Mouse (Mus musculus) heart, embryonic 14.5 days (tissue): ENCODE results near the gene Mfsd4b5. TPM values are rescaled to one million over a fixed set of nuclear protein-coding genes. Genes with fewer than 3 reads are reported as not detected.

ENCODE experiments used
- ATAC-seq: fragments of 200-750 bp; cut with Nextera tagmentation; 2 replicates; pipeline ENCODE4 v1.8.0; 2017; ENCODE audit warnings: low read depth, moderate TSS enrichment; ENCODE audit not compliant: insufficient number of reproducible peaks, insufficient read depth, low FRiP score
- H3K27ac ChIP-seq, 2 experiments: fragments of 200-500 bp in 1 of 2; fragments of 300-500 bp in 1 of 2; sonication (generic) in 1 of 2; replicated peaks in 1 of 2; 2 replicates each; pipeline ENCODE4 v1.5.1; 2012 to 2014; ENCODE audit warnings: low read depth in 2 of 2, low read length in 2 of 2, control low read depth in 1 of 2, mild to moderate bottlenecking in 1 of 2, mixed read lengths in 1 of 2; ENCODE audit not compliant: control insufficient read depth in 1 of 2, insufficient read depth in 1 of 2
- H3K27me3 ChIP-seq: fragments of 300-500 bp; sonication (generic); 2 replicates; pipeline ENCODE4 v1.6.1; 2014; ENCODE audit warnings: mild to moderate bottlenecking, low read length, control low read depth; ENCODE audit not compliant: control insufficient read depth, insufficient read depth
- H3K36me3 ChIP-seq: fragments of 300-500 bp; sonication (generic); 2 replicates; pipeline ENCODE4 v1.6.1; 2014; ENCODE audit warnings: mild to moderate bottlenecking, control low read depth, low read length, mixed read lengths; ENCODE audit not compliant: control insufficient read depth, insufficient read depth
- H3K4me1 ChIP-seq, 2 experiments: fragments of 200-500 bp in 1 of 2; fragments of 300-500 bp in 1 of 2; sonication (generic) in 1 of 2; 2 replicates each; pipeline ENCODE4 v1.6.1; 2012 to 2014; ENCODE audit warnings: low read length in 2 of 2, control low read depth in 1 of 2, mixed read lengths in 1 of 2; ENCODE audit not compliant: control insufficient read depth in 2 of 2, insufficient read depth in 2 of 2
- H3K4me2 ChIP-seq: fragments of 300-500 bp; sonication (generic); 2 replicates; pipeline ENCODE4 v1.6.1; 2014; ENCODE audit warnings: mild to moderate bottlenecking, low read length
- H3K4me3 ChIP-seq, 2 experiments: fragments of 200-500 bp in 1 of 2; fragments of 300-500 bp in 1 of 2; sonication (generic) in 1 of 2; 2 replicates each; pipeline ENCODE4 v1.5.1; 2012 to 2014; ENCODE audit warnings: low read length in 2 of 2, mild to moderate bottlenecking in 2 of 2, control low read depth in 1 of 2, low read depth in 1 of 2, moderate library complexity in 1 of 2; ENCODE audit not compliant: control insufficient read depth in 1 of 2, insufficient read depth in 1 of 2
- H3K9ac ChIP-seq: fragments of 300-500 bp; sonication (generic); 2 replicates; pipeline ENCODE4 v1.6.1; 2014; ENCODE audit warnings: mild to moderate bottlenecking, low read length
- H3K9me3 ChIP-seq: fragments of 300-500 bp; sonication (generic); 2 replicates; pipeline ENCODE4 v1.6.1; 2016; ENCODE audit warnings: low read length, control low read depth; ENCODE audit not compliant: control insufficient read depth
- WGBS: fragments of 180-500 bp; shearing (Covaris S2); extraction: QIAGEN DNeasy Blood & Tissue Kit; methylation state at CpG from one replicate; pipeline ENCODE4 v1.1.7; 2014; 5-methylcytosine and 5-hydroxymethylcytosine counted together
- polyA plus RNA-seq: library from polyadenylated mRNA; unstranded; fragments of >200 nt; fragmentation: Nextera tagmentation; extraction: Ambion mirVana; gene quantifications from 2 replicates; pipeline ENCODE4 v1.2.1, GENCODE M21; 2014

Gene Mfsd4b5
- polyA plus RNA-seq, 1 experiment from 2014 or later, result not detected

GRCm38 (mm10) chr10:40006963-40007362, 20.5 kb upstream of the Mfsd4b5 start:
- H3K4me1 ChIP-seq, result 0 out of 4 replicates have a peak, but pooled peaks cover 0 to 2% of the 10 kb centered on the region in 2 experiments
- no peak for ATAC-seq
- no peaks in the 10 kb centered on the region for H3K27me3 ChIP-seq
- H3K4me2 ChIP-seq, result no peak overlapping the region
- no peaks in the 10 kb centered on the region for H3K9me3 ChIP-seq
- H3K27ac ChIP-seq, result no peak overlapping the region
- no peak overlapping the region for H3K4me3 ChIP-seq
- WGBS, result 70% methylated on average over 10 of the region's 10 CpGs
- no peak overlapping the region for H3K9ac ChIP-seq
- H3K36me3 ChIP-seq, result no peaks in the 10 kb centered on the region

DNA sequence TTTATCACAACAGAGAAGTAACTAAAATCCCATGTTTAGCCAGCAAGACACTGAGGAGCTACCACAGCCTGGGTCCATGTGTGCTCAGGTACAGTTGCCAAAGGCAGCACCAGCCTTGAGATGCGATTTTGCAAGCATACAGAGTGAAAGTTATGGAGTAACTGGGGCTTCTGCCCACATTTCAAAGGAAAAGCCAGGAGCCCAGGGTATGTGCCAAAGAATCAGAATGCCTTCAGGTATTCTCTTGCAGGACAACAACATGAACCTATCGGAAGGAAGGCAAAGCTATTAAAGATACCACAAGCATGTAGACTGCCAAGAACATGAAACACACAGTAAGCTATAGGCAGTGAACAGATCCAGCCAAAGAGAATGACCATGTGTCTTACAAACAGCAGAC, 14.3 kb upstream of the Mfsd4b5 start:
- no peaks in the 10 kb centered on the region for H3K9me3 ChIP-seq
- no peaks in the 10 kb centered on the region for H3K36me3 ChIP-seq
- whole genome bisulfite sequencing, result 86% methylated on average over 2 of the region's 2 CpGs
- no peak overlapping the region for H3K4me2 ChIP-seq
- ATAC-seq, result no peak
- no peaks in the 10 kb centered on the region for H3K27me3 ChIP-seq
- no peak overlapping the region for H3K9ac ChIP-seq
- 0 out of 4 replicates have a peak, but pooled peaks cover 0 to 1% of the 10 kb centered on the region in 2 experiments for H3K4me1 ChIP-seq
- no peak overlapping the region for H3K27ac ChIP-seq
- no peak overlapping the region for H3K4me3 ChIP-seq

DNA sequence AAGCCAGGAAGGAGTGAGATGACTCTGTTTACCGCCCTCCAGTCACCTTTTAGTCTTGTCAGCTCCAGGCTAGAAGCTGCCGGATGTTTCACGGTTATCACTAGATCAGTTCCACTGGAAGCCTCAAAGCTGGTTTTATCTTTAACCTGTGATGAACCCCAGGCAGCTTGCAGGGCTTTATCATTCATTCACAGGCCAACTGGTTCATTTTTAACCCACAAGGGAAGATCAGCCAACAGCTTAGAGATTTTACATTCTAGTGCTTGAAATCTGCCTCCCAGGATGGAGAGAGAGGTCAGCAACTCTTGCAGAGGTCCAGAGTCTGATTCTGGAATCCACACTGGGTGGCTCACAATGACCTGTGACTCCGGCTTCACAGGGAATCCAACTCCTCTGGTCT, 4.7 kb upstream of the Mfsd4b5 start:
- Histone ChIP-seq H3K4me3 (no peak overlapping the region), H3K4me2 (no peak overlapping the region), H3K9ac (no peak overlapping the region), H3K27ac (no peak overlapping the region), H3K27me3 (no peaks in the 10 kb centered on the region), H3K4me1 (0 out of 4 replicates have a peak, but pooled peaks cover 0 to 2% of the 10 kb centered on the region in 2 experiments), H3K9me3 (peaks cover 4% of the 10 kb centered on the region; the same call in 1 of the 2 replicates), H3K36me3 (no peaks in the 10 kb centered on the region)
- no peak for ATAC-seq
- 27% methylated on average over 4 of the region's 4 CpGs for WGBS

DNA sequence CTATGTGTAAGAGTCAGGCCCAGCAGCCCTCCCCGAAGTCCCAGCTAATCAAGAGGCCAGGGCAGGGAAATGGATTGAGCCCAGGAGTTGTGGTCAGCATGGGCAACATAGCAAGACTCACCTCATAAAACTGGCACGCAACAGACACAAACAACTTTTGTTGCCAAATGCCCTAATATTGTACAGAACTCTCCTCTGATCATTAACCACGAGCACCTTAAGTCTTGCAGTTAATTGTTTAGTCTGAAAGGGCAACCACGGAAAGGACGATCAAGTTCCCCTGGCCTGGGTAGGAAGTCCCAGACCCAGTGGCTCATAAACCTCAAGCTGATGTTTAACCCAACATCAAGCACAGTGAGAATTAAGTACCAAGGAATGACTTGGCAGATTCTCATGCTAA, 3.8 kb downstream of the Mfsd4b5 start:
- Histone ChIP-seq H3K9me3 (peaks cover 6% of the 10 kb centered on the region; the same call in 1 of the 2 replicates), H3K36me3 (no peaks in the 10 kb centered on the region), H3K4me3 (no peak overlapping the region), H3K4me2 (no peak overlapping the region), H3K27ac (no peak overlapping the region), H3K9ac (no peak overlapping the region), H3K4me1 (no peaks in the 10 kb centered on the region), H3K27me3 (no peaks in the 10 kb centered on the region)
- ATAC-seq, result no peak
- 71% methylated on average over 5 of the region's 5 CpGs for whole genome bisulfite sequencing

GRCm38 (mm10) chr10:39978231-39978630, 8.2 kb downstream of the Mfsd4b5 start:
- H3K9me3 ChIP-seq, result peaks cover 16% of the 10 kb centered on the region; the same call in 1 of the 2 replicates
- no peak overlapping the region for H3K4me2 ChIP-seq
- no peak overlapping the region for H3K9ac ChIP-seq
- no peaks in the 10 kb centered on the region for H3K4me1 ChIP-seq
- H3K4me3 ChIP-seq, result no peak overlapping the region
- H3K27me3 ChIP-seq, result no peaks in the 10 kb centered on the region
- 78% methylated on average over 1 of the region's 1 CpGs for WGBS
- no peak overlapping the region for H3K27ac ChIP-seq
- no peak for ATAC-seq
- no peaks in the 10 kb centered on the region for H3K36me3 ChIP-seq

GRCm38 (mm10) chr10:39977346-39977745, 9.1 kb downstream of the Mfsd4b5 start:
- H3K27me3 ChIP-seq, result no peaks in the 10 kb centered on the region
- no peak overlapping the region for H3K4me3 ChIP-seq
- H3K4me1 ChIP-seq, result no peaks in the 10 kb centered on the region
- no peak overlapping the region for H3K4me2 ChIP-seq
- WGBS, result 85% methylated on average over 4 of the region's 4 CpGs
- peaks cover 16% of the 10 kb centered on the region; the same call in 1 of the 2 replicates for H3K9me3 ChIP-seq
- H3K36me3 ChIP-seq, result no peaks in the 10 kb centered on the region
- no peak overlapping the region for H3K9ac ChIP-seq
- H3K27ac ChIP-seq, result no peak overlapping the region
- no peak for ATAC-seq

DNA sequence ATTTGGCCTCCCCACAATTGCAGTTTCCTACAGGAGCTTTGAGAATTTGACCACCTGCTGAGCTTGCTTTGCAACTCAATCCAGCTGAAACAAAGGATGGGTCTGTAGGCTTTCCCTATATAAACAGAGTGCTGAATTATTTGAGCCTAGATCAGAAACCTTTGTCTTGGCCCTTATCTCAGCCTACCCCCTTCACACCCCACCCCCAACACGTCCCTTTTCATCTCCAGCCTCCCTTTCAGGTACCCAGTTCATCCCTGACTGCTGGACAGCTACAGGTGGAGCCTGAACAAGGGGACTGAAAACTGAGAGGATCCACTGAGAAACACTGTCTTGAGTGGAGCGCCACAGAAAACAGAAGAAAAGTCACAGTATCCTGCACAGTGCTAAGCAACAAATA, 10.7 kb downstream of the Mfsd4b5 start:
- no peak overlapping the region for H3K9ac ChIP-seq
- no peak overlapping the region for H3K27ac ChIP-seq
- no peaks in the 10 kb centered on the region for H3K36me3 ChIP-seq
- H3K4me3 ChIP-seq, result no peak overlapping the region
- no peaks in the 10 kb centered on the region for H3K27me3 ChIP-seq
- 46% methylated on average over 2 of the region's 2 CpGs for WGBS
- no peak overlapping the region for H3K4me2 ChIP-seq
- no peak for ATAC-seq
- no peaks in the 10 kb centered on the region for H3K4me1 ChIP-seq
- H3K9me3 ChIP-seq, result peaks cover 16% of the 10 kb centered on the region; the same call in 1 of the 2 replicates

DNA sequence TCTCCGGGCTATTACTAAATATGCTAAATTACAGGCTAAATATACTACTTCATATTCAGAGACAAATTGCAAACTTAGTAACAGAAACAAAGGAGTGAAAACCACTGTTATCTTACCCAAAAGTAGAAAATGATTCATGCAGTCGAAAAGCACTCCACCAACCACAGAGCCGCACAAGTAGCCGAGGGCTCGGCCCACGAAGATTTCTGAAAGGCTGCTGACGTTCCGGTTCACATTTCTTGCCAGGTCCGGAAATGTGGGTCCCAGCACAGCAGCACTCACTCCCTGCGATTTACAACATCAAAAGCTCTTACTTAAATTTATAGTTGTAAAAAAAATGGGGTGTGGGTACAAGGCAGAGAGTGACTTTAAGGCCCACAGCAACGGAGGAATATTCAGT, 11.5 kb downstream of the Mfsd4b5 start:
- Histone ChIP-seq H3K27me3 (no peaks in the 10 kb centered on the region), H3K27ac (no peak overlapping the region), H3K9ac (no peak overlapping the region), H3K4me2 (no peak overlapping the region), H3K9me3 (peaks cover 16% of the 10 kb centered on the region; the same call in 1 of the 2 replicates), H3K36me3 (no peaks in the 10 kb centered on the region), H3K4me3 (no peak overlapping the region), H3K4me1 (no peaks in the 10 kb centered on the region)
- ATAC-seq, result no peak
- WGBS, result 68% methylated on average over 11 of the region's 11 CpGs
